Mouse (Mus musculus): ENCODE data around the gene Med12l.

Gene Med12l

DNA sequence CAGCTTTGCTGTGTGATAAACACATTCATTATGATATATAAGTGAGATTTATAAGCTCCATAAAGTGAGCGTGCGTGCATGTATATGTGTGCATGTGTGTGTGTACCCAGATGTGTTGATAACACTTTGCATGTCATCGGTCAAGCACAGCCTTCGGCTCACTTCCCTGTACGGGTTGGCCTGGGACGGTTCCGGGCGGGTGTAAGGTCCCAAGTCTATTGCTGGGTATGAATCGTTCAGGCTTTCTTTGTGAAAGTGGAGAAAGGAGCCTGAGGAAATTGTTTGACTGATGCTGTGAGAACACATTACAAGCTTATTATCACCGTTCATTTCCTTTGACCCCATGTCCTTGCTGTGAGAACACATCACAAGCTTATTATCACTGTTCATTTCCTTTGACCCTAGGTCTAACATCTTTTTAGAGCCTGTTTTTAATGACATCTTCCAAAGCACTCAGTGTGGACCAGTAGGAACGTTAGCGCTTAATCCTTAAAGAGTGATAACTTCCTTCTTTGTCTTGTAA lies 133.4 kb downstream of the Med12l start:
- DNase-seq (ENCODE audit: inconsistent age in 2 of 2, low spot score in 1 of 2) = no peak

DNA sequence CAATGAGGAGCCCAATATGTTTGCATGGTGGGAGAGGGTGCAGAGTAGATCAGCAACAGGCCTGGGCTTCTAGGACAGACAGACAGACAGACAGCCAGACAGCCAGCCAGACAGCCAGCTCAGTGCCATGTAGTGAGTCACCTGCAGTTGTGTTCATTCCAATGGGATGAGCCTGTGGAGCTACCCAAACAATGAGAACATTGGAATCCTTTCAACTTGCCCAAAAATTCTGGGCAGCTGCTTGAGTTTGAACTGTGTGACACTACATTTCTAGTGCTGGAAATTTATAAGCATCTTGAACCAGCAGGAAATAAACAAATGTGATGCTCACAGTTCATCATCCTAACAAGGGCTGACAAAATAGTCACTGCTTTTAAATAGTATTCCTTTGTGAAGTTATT lies 134.0 kb downstream of the Med12l start:
- DNase-seq (ENCODE audit: inconsistent age in 2 of 2, low spot score in 1 of 2) = peak; percentile 49 to 65

DNA sequence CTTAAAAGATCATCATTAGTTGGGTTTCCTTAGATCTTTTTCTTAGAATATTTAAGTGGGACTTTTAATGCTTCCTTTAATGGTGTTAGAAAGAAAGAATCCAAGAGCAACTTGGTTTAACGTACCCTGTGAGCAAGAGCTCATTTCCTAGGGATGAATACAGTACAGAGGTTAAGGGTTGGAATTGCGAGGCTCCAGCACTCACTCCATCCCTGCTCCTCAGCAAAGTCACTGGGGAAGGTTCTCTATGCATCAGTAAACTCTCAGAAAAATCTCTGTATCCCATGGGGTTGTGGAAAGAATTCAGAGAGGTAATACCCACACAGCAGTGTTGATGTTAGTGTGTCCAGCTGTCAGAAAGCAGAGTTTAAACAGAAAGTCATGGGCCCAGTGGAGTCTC lies 134.5 kb downstream of the Med12l start:
- no peak for DNase-seq (ENCODE audit: inconsistent age in 2 of 2, low spot score in 1 of 2)

DNA sequence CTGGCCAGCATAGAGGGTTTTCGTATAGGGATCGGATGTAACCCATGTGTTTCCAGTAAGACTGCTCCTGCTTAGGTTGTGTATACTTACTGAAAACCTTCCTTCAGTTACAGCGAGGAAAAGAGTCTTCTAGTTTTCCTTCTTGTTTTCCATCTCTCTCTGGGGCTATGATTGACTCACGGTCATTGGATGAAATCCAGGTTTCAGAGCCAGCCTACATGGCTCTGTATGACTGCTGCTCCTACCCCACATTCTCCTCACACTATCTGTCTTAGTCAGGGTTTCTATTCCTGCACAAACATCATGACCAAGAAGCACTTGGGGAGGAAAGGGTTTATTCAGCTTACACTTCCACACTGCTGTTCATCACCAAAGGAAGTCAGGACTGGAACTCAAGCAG lies 135.3 kb downstream of the Med12l start:
- peak in 1 of 2 experiments; percentile 71 for DNase-seq (ENCODE audit: inconsistent age in 2 of 2, low spot score in 1 of 2)

DNA sequence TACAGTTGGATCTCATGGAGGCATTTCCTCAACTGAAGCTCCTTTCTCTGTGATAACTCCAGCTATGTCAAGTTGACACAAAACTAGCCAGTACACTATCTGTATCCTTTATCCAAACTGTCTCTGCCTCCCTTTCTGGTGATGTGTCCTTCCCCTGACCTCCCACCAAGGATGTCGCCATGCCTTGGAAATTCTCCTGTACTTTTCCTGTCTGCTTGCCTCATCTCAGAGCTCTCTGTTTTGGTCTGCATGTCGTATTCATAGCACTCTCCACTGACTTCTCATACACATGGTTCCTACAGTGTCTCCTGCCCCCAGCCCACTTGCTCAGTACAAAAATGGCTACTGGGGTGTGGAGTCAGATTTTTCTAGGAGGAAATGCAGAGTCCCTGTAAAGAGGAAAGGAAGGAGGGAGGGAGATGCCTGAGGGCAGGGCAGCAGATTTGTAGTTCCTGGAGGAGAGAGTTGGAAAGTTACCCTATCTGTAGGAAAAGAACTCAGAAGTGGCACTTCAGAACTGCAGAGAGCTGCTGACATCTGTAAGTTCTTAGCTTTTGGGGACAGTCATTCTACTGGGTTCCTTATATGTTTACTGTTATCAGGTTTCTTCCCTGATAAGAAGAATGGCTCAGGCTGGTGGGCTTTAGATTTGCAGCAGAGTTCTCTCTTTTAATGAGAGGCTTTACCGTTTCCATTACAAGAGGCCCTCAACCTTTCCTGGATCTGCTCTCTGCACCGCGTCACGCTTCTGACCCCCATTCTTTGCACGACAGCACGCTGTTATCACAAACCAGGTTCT lies 136.1 kb downstream of the Med12l start:
- peak in 1 of 2 experiments; percentile 58 for DNase-seq (ENCODE audit: inconsistent age in 2 of 2, low spot score in 1 of 2)

DNA sequence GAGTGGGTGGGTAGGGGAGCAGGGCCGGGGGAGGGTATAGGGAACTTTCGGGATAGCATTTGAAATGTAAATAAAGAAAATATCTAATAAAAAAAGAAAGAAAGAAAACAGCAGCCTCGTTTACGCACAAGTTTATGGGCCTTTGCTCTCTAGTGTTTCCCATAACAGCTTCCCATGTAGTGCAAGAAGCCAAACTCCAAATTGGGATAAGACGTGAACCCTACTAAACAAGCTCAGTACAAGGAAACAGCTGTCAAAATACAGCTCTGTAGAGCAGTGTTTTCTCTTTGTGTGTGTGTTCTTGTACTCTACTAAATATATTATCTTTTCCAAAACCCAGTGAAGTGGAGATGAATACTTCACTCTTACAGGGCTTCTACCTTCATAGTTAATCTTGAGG lies 139.6 kb downstream of the Med12l start:
- no peak for DNase-seq (ENCODE audit: inconsistent age in 2 of 2, low spot score in 1 of 2)

DNA sequence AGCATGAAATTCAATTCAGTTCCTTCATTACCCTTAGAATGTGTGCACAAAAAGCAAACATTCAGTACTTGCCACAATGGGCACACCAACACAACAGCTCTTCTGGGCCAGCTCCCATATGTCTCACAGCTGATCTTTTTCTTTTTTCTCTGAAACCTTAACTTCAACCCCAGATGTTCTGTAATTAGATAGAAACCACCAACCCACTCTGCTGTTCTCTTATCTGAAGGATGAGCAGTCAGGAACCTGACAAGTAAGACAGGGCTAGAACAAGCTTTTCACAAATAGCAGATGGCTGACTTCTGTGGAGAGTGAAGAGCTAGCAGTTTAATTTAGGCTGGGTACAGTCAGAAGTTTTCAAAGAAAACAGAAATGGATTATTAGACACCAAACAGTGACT lies 144.0 kb downstream of the Med12l start:
- DNase-seq (ENCODE audit: inconsistent age in 2 of 2, low spot score in 1 of 2) = no peak

DNA sequence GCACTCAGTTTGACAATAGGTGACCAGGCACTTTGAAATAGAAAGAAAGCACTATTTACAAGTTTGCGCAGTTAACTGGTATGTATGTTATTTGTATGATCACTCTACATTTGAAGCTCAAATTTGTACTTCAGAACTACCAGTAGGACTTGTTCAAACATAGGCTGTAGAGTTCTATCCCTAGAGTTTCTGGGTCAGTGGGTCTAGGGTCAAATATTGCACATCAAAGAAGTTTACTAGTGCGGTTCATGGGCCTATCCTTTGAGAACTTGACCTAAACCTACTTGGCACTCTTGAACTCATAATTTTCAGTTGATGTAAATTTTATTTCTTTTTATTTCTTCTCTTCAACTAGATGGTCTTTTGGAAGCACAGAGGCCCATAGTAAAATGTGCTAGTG lies 145.0 kb downstream of the Med12l start:
- no peak for DNase-seq (ENCODE audit: inconsistent age in 2 of 2, low spot score in 1 of 2)

DNA sequence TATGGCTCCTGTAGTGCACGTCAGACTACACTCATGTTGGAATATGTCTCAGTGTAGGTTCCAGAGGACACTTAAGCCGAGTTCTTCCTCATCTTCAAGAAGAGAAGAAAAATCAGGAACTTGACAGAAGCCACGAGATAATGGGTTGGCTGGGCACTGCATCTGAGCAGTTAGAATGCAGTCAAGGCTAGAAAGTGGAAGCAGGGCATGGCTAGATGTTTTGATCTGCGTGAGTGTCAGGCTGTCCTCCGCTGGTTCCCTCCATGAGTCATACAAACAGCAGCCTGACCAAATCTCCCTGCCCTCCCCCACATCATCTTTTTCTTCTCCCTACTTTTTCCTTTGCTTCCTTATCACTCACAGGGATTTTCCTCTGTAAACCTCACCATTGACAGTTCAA lies 147.8 kb downstream of the Med12l start, which contains the start of gene P2ry14:
P2ry14 (minus strand) TSS at position 195 of the 400 bp plus-strand sequence.
- peak; percentile 68 to 83 for DNase-seq (ENCODE audit: inconsistent age in 2 of 2, low spot score in 1 of 2)

DNA sequence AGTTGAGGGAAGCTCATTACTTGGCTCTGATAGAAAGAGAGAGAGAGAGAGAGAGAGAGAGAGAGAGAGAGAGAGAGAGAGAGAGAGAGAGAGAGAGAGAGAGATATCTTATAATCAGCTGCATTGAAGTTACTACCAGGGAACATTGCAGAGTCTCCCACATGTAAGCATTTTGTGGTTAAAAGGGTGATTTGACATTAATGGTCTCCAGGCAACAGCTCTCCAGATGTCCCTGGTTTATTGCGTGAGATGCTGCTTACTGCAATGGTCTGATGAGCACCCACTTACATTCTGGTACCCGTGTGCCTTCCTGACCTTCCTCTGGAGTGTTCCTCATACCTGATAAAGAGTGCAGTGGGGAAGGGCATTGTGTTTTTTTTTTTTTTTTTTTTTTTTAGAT lies 149.3 kb downstream of the Med12l start:
- DNase-seq (ENCODE audit: inconsistent age in 2 of 2, low spot score in 1 of 2) = no peak

DNA sequence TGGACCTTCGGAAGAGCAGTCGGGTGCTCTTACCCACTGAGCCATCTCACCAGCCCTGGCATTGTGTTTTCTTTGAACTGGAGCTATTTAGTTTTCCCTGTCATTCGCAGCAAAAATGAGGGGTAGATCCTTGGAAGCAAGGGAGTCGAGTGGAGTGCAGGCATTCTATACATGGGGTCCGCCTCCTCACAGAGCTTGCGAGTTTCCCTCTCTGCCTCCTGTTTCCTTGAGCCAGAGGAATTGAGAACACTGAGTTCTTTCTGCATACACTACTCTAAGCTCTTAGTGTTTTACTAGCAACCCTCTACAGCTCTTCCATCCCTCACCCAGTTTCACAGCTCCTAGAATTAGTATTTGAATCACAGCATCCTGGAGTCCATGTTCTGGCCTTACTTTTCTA lies 149.8 kb downstream of the Med12l start:
- no peak for DNase-seq (ENCODE audit: inconsistent age in 2 of 2, low spot score in 1 of 2)

DNA sequence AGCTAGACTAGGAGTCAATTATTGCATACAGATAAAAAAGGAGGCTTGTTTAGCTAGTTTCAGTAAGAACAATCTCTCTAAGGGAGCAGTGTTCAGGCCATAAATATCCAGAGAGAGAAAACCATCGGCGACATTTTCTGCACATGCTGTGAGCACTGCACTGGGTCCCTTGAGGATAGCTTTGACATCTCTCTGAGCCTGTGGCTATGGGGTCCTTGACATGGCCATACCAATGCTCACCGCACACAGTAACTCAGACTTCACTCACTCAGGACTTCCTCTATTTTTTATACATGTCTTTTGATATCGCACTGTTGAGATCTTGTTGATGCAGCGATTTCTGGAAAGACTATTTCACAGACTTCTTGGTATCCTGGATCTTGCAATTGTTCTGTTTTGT lies 151.4 kb downstream of the Med12l start:
- DNase-seq (ENCODE audit: inconsistent age in 2 of 2, low spot score in 1 of 2) = no peak

DNA sequence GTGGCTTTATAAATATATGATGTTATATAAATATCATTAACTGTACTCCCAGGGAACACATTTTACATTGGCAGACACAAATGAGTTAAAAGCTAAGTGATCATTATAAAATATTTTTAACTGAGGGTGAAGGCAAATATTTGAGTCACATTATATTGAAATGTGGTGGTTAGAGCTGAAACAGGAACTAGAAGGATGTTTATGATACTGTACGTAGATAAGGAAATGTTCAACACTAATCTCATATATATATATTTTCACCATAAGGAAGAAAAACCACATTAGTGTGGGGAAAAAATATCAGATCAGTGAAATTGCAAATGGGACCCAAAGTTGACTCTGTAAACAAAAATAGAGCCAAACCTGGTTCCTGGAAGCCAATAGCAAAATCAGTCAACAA lies 154.8 kb downstream of the Med12l start:
- no peak for DNase-seq (ENCODE audit: inconsistent age in 2 of 2, low spot score in 1 of 2)

DNA sequence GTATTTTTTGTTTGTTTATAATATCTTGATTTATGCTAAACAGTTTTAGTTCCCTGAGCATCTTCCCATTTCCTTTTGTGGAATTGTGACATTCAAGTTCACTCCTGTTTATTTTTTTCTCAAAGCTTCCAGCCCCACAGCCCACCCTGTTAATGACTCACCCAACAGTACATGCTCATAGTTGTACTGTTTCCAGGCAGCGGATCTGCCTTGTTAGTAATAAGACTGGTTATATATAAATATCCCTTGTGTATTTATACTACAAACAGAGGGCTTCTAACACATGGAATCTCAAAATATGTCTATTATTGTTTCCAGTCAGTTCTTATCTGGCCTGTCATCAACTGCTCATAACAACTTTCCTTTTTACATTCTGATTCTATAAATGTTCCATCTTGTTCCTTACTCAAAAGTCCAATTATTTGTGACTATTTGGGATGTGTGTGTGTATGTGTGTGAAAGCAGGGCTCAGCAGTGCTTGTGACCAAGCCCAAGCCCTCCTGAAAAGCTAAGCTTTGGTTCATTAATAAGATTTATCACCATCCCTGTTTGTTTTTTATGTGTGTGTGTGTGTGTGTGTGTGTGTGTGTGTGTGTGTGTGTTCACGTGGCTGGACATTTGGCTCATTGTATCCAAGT lies 161.9 kb downstream of the Med12l start:
- DNase-seq (ENCODE audit: inconsistent age in 2 of 2, low spot score in 1 of 2) = no peak

DNA sequence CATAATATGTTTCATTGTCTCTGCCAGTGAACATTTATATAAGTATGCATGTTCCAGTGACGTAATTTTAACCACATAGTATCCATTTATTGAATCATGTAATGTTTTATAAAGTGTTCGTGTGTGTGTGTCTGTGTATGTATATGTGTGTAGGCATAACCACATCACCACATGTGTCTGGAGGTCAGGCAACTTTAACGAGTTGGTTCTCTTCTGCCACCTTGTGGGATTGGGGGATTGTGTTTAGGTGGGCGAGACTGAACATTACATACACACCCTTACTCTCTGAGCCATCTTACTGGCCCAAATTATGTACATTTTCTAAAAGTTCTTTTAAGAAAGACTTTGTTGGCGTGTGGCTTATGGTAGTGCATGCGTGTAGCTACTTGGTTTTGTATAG lies 162.9 kb downstream of the Med12l start:
- DNase-seq (ENCODE audit: inconsistent age in 2 of 2, low spot score in 1 of 2) = no peak

DNA sequence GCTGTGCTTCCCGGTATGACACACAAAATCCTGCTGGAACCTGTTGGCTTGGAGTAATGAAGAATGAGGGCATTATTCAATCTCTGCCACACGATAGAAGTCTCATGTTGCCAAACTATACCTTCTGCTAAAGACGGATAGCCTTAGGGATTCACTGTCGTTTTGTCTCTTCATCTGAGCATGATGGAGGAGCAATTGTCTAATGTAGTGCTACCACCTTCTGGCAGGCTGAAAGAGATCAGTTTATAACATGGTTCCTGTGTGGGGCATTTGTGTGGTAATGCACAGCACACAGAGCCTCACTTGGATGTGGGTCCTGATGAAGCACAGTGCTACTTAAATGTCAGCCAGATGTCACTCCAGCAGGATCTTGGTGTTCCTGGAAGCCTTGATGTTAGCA lies 163.6 kb downstream of the Med12l start:
- peak in 1 of 2 experiments; percentile 61 for DNase-seq (ENCODE audit: inconsistent age in 2 of 2, low spot score in 1 of 2)

DNA sequence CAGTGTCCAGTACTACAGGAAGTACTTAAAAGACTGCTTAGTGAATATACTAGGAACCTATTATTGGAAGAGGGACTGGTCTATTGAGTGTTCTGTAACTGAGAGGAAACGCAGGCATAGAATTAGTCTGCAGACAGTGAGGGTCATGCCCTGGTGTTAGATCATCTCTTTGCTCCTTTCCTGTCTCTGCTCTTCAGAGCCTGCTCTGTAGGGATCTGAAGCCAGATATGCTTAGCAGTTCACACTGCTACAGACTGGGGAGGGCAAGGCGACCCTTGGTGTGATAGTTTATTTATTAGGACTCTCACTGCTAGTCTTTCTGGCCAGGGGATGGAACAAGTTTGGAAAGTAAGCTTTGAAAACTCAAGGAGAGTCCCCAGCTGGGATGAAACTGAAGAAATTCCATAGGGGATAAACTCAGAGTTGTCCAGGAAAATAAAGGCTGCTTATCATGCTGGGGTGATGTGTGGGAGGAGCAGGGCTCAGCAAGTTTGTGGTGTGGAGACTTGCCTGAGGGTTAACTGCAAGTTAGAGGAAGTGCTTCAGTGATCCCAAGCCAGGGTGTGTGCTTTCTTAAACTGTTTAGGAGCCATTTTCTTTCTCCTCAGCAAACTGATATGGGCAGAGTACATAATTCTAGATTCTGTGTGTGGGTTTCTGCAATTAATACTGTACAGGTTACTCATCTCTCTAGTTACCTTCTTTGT lies 164.4 kb downstream of the Med12l start:
- no peak for DNase-seq (ENCODE audit: inconsistent age in 2 of 2, low spot score in 1 of 2)

DNA sequence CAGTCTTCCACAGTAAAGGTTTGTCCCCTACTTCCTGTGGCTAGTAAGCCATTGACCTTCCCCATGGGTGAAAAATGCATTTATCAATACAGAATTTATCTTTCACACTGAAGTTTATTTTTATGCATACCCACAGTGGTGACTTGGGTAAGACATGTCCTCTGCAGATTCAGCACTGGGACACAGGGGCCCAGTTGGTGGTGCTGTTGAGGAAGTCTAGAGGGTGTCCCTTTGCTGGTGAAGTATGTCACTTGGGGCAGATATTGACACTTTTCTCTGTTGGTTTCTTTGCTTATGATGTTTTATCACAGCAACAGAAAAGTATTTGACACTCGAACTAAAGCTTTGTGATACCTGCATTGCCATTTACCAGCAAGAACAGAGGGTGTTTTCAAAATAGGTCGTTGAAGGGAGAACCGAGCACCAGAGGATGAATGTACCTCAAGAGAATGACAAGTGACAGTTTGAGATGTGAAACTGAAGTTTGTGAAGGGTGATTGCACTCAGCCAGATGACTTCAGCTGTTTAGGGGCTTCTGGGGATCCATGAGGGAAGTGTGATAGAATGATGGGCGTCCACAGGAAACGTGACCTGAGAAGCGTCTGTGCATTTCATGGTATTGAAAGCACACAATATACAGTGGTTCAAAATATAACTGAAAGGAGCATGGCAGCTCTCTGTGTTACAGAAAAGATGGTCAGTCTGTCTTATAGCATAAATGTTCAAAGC lies 169.0 kb downstream of the Med12l start:
- no peak for DNase-seq (ENCODE audit: inconsistent age in 2 of 2, low spot score in 1 of 2)

DNA sequence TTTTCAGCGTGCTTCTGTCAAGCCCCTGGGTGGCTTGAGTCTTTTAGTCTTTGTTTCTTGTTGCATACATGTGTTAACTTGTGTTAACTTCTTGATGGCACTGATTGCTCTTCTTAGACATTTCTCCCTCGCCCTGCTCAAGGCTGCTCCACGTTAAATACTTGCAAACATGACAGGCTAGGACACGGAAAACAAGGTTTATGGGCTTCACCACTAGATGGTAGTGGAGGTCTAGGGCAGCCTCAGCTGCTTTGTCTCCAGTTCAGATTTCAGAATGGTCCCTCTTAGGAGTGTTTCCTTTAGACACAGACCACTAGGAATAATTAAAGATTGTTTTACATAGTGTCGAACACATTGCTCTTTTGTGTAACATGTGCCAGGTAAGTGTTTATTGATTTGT lies 169.6 kb downstream of the Med12l start:
- DNase-seq (ENCODE audit: inconsistent age in 2 of 2, low spot score in 1 of 2) = peak; percentile 40 to 86

DNA sequence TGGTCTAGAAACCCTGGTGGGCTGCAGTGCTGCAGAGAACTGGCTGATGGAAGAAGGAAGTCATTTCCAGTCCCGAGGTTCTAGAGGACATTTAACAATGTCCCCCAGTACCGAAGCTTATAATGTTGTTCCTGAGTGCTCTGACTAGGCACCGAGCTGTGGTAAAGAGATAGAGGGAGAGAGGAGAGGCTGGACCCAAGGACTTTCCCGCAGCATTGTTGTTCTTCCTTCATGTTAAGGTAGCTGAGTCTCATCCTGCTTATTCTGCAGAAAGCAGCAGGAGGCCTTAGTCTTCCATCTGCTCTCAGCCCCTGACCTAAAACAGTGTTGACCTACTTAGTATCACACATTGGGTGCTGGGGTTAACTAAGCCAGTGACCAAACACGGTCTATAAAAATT lies 171.2 kb downstream of the Med12l start:
- DNase-seq (ENCODE audit: inconsistent age in 2 of 2, low spot score in 1 of 2) = peak in 1 of 2 experiments; percentile 49

DNA sequence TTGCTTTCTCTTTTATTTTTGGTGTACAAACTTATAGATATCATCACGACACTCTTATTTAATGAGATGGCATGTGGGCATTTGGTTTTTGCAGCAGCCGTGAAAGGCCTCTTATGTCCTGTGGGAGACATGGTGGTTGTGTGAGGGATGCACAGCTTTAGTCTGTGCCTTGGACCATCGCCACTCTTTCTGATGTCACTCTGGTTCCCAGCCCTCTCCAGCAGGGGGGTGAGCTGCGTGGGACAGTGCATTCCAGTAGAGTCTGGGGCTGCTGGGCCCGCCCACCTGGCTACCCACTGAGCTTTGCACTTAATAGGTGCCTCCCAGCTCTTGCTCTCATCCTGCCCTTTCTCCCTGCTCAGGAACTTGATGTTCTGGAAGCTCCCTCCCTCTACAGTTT lies 175.5 kb downstream of the Med12l start:
- DNase-seq (ENCODE audit: inconsistent age in 2 of 2, low spot score in 1 of 2) = no peak
